Mouse (Mus musculus) liver, adult 2 months (tissue): Measurements from ENCODE around the gene Ankrd2.

Experiments used
- CTCF ChIP-seq: fragments of 200-500 bp; IDR thresholded peaks from 2 replicates; pipeline ENCODE4 v1.5.1; 2011; ENCODE audit warnings: low read depth, low read length, control low read depth
- POLR2A ChIP-seq: fragments of 200-500 bp; IDR thresholded peaks from 2 replicates; pipeline ENCODE4 v1.6.1; 2011; ENCODE audit warnings: low read length, control low read depth; ENCODE audit not compliant: insufficient read depth; ENCODE audit errors: extremely low read depth

GRCm38 (mm10) chr19:42078566-42078965, 42.8 kb downstream of the Ankrd2 start:
- TF ChIP-seq CTCF: no peak
- no peak for TF ChIP-seq POLR2A
